Mouse (Mus musculus) macrophage (primary cell): ENCODE data around the gene Olfr1135. TPM values are rescaled to one million over a fixed set of nuclear protein-coding genes. Genes with fewer than 3 reads are reported as not detected.

Source experiments
- H3K27ac ChIP-seq: fragments of 350-480 bp; formaldehyde crosslinking; 2 replicates; pipeline ENCODE4 v1.9.0; 2021
- H3K36me3 ChIP-seq: fragments of 350-480 bp; formaldehyde crosslinking; 2 replicates; pipeline ENCODE4 v1.9.0; 2021; ENCODE audit errors: inconsistent target
- H3K4me3 ChIP-seq: fragments of 350-480 bp; formaldehyde crosslinking; 2 replicates; pipeline ENCODE4 v1.9.0; 2021; ENCODE audit errors: inconsistent target
- H3K79me2 ChIP-seq: fragments of 350-480 bp; formaldehyde crosslinking; 2 replicates; pipeline ENCODE4 v1.9.0; 2021; ENCODE audit errors: inconsistent target
- WGBS: methylation state at CpG from one replicate; pipeline ENCODE4 v1.1.7; 2026; ENCODE audit warnings: inconsistent platforms; ENCODE audit not compliant: missing documents; 5-methylcytosine and 5-hydroxymethylcytosine counted together
- polyA plus RNA-seq: library from polyadenylated mRNA; stranded (reverse); fragments of 250-400 nt; gene quantifications from 3 replicates; pipeline ENCODE4 v1.2.4, GENCODE M21; 2018; ENCODE audit warnings: inconsistent platforms
- total RNA-seq, 78 experiments: library from RNA; depleted of rRNA; stranded (reverse); fragments of 250-400 nt; gene quantifications; 1 replicate in 9 of 78; 2 replicates in 24 of 78; 3 replicates in 43 of 78; 4 replicates in 2 of 78; pipeline ENCODE4 v1.2.4; 2018; ENCODE audit warnings: inconsistent platforms in 56 of 78

The Olfr1135 gene
- total RNA-seq (2018; cell fraction: chromatin; rRNA removed) = not detected
- not detected for total RNA-seq (2018; cell fraction: cytosol; rRNA removed)
- total RNA-seq (2018; cell fraction: nucleus; rRNA removed) = not detected
- not detected in 3 replicates for polyA plus RNA-seq

- Histone ChIP-seq H3K36me3 (no peaks in the 10 kb centered on the region), H3K79me2 (no peaks in the 10 kb centered on the region), H3K27ac (no peak within 1 kb of the TSS), H3K4me3 (no peak within 1 kb of the TSS)
- WGBS = 27% methylated on average over 1 of the region's 1 CpGs
Observed at GRCm38 (mm10) chr2:87673564-87673963, at the start of gene Olfr1135. Gene Olfr1135 (minus strand): TSS chr2:87673664.

- no peaks in the 10 kb centered on the region for H3K79me2 ChIP-seq
- no peak within 1 kb of the TSS for H3K27ac ChIP-seq
- H3K36me3 ChIP-seq = no peaks in the 10 kb centered on the region
- H3K4me3 ChIP-seq = no peak within 1 kb of the TSS
Observed at GRCm38 (mm10) chr2:87713079-87713478, 39.6 kb upstream of the Olfr1135 start, which contains the start of gene Olfr1137. Gene Olfr1137 (minus strand): TSS chr2:87713179.

DNA sequence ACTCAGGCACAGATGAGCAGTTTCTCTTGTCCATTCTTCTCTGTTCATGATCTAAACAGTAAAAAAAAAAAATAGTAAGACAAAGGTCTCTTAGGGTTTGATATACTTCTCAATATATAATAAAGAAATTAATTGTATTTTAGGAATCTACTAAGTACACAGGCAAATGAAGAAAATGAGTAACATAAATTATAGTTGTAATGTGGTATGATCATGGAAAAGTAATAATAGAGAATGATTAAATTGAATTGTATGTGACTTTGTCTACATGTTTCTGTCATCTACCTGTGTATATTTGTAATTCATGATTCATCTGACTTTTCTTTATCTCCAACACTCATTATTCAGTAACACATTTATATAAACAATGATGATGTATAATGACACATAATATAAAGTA is 20.4 kb upstream of the Olfr1135 start, which contains the start of gene Olfr1136:
Gene Olfr1136 (minus strand): TSS at position 101 of the 400 bp plus-strand sequence.
- H3K4me3 ChIP-seq = no peak within 1 kb of the TSS
- no peaks in the 10 kb centered on the region for H3K79me2 ChIP-seq
- no peaks in the 10 kb centered on the region for H3K36me3 ChIP-seq
- H3K27ac ChIP-seq = no peak within 1 kb of the TSS

DNA sequence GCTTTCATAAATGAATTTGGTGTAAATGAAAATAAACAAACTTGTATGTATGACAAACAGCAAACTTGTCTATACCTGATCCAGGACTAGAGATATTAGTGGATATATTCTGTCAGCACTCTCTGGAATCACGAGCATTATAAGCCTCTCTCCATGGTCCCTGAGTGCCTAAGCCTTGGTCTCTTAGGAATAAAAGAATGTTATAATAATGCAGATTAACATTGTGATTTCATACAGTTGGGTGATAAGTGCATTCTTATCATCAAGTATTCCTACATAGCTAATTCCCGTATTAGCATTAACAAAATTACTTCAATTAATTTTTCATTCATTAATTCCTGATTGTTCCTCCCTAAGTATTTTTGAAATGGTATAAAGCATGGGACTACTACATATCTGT is 15.1 kb downstream of the Olfr1135 start, which contains the start of gene Olfr1134:
Gene Olfr1134 (minus strand): TSS at position 101 of the 400 bp plus-strand sequence.
- Histone ChIP-seq H3K79me2 (no peaks in the 10 kb centered on the region), H3K4me3 (no peak within 1 kb of the TSS), H3K36me3 (no peaks in the 10 kb centered on the region), H3K27ac (no peak within 1 kb of the TSS)
- WGBS = 92% methylated on average over 2 of the region's 2 CpGs

- no peaks in the 10 kb centered on the region for H3K79me2 ChIP-seq
- H3K27ac ChIP-seq = no peak within 1 kb of the TSS
- no peak within 1 kb of the TSS for H3K4me3 ChIP-seq
- no peaks in the 10 kb centered on the region for H3K36me3 ChIP-seq
Observed at GRCm38 (mm10) chr2:87647274-87647673, 26.2 kb downstream of the Olfr1135 start, which contains the start of gene Olfr1133. Gene Olfr1133 (minus strand): TSS chr2:87647374.

DNA sequence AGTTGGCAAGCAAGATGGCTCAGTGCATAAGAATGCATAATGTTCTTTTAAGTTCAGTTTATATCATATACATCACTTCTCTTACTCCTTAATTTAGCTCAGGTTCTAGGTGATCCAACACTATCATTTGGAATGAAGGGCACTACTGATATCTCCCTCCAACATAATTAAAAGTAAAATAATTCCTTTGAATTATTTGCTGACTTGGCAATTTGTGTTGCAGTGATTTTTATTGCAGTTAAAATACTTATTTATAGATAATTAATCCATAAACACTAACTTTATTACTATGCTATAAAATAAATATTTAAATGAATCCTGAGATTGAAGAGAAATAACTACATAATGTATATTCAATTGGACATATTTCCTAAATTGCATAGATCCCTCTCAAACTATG is 31.0 kb downstream of the Olfr1135 start:
- H3K79me2 ChIP-seq = no peaks in the 10 kb centered on the region
- no peak overlapping the region for H3K4me3 ChIP-seq
- H3K36me3 ChIP-seq = no peaks in the 10 kb centered on the region
- H3K27ac ChIP-seq = no peak overlapping the region

- no peaks in the 10 kb centered on the region for H3K36me3 ChIP-seq
- no peak within 1 kb of the TSS for H3K27ac ChIP-seq
- H3K79me2 ChIP-seq = no peaks in the 10 kb centered on the region
- no peak within 1 kb of the TSS for H3K4me3 ChIP-seq
Observed at GRCm38 (mm10) chr2:87637435-87637834, 36.0 kb downstream of the Olfr1135 start, which contains the start of gene Olfr1132. Gene Olfr1132 (minus strand): TSS chr2:87637535.

- H3K36me3 ChIP-seq = no peaks in the 10 kb centered on the region
- no peaks in the 10 kb centered on the region for H3K79me2 ChIP-seq
- WGBS = 67% methylated on average over 3 of the region's 3 CpGs
- H3K4me3 ChIP-seq = no peak within 1 kb of the TSS
- no peak within 1 kb of the TSS for H3K27ac ChIP-seq
Observed at GRCm38 (mm10) chr2:87626804-87627203, 46.7 kb downstream of the Olfr1135 start, which contains the start of gene Olfr1131. Gene Olfr1131 (plus strand): TSS chr2:87627104.

Other genes starting within 250 kb of the Olfr1135 start
- gene Olfr1124, start 243.4 kb downstream of the Olfr1135 start, polyA plus RNA-seq = not detected in 3 replicates
- gene Olfr1126, start 219.7 kb downstream of the Olfr1135 start, polyA plus RNA-seq = not detected in 3 replicates
- gene Pramel7, start 176.6 kb downstream of the Olfr1135 start, polyA plus RNA-seq = not detected in 3 replicates
- not detected in 3 replicates for gene Pramel6, start 167.1 kb downstream of the Olfr1135 start, polyA plus RNA-seq
- gene Olfr153, start 141.9 kb downstream of the Olfr1135 start, polyA plus RNA-seq = not detected in 3 replicates
- gene Olfr1128, start 128.1 kb downstream of the Olfr1135 start, polyA plus RNA-seq = not detected in 3 replicates
- gene Olfr1129, start 99.8 kb downstream of the Olfr1135 start, polyA plus RNA-seq = not detected in 3 replicates
- not detected in 3 replicates for gene Olfr1130, start 67.5 kb downstream of the Olfr1135 start, polyA plus RNA-seq
- gene Olfr1131, start 46.6 kb downstream of the Olfr1135 start, polyA plus RNA-seq = not detected in 3 replicates
- gene Olfr1132, start 36.1 kb downstream of the Olfr1135 start, polyA plus RNA-seq = not detected in 3 replicates
- not detected in 3 replicates for gene Olfr1133, start 26.3 kb downstream of the Olfr1135 start, polyA plus RNA-seq
- gene Olfr1134, start 15.2 kb downstream of the Olfr1135 start, polyA plus RNA-seq = not detected in 3 replicates
- not detected in 3 replicates for gene Olfr1136, start 20.3 kb upstream of the Olfr1135 start, polyA plus RNA-seq
- gene Olfr1137, start 39.5 kb upstream of the Olfr1135 start, polyA plus RNA-seq = not detected in 3 replicates
- gene Olfr1138, start 66.3 kb upstream of the Olfr1135 start, polyA plus RNA-seq = not detected in 3 replicates
- not detected in 3 replicates for gene Olfr1140, start 70.1 kb upstream of the Olfr1135 start, polyA plus RNA-seq
- not detected in 3 replicates for gene Olfr1141, start 80.3 kb upstream of the Olfr1135 start, polyA plus RNA-seq
- gene Olfr152, start 105.8 kb upstream of the Olfr1135 start, polyA plus RNA-seq = not detected in 3 replicates
- not detected in 3 replicates for gene Olfr1143, start 126.9 kb upstream of the Olfr1135 start, polyA plus RNA-seq
- not detected in 3 replicates for gene Olfr1145, start 136.2 kb upstream of the Olfr1135 start, polyA plus RNA-seq
- not detected in 3 replicates for gene Olfr1148, start 156.9 kb upstream of the Olfr1135 start, polyA plus RNA-seq
- gene Olfr1150-ps1, start 170.3 kb upstream of the Olfr1135 start, polyA plus RNA-seq = not detected in 3 replicates
- not detected in 3 replicates for gene Olfr1151, start 182.2 kb upstream of the Olfr1135 start, polyA plus RNA-seq
- gene Olfr1152, start 192.8 kb upstream of the Olfr1135 start, polyA plus RNA-seq = not detected in 3 replicates
- not detected in 3 replicates for gene Olfr1153, start 221.3 kb upstream of the Olfr1135 start, polyA plus RNA-seq
- gene Olfr1154, start 231.5 kb upstream of the Olfr1135 start, polyA plus RNA-seq = not detected in 3 replicates